Mouse (Mus musculus): Measurements from ENCODE around the gene Sf3a3. TPM values are rescaled to one million over a fixed set of nuclear protein-coding genes. Genes with fewer than 3 reads are reported as not detected.

Sf3a3 gene
- polyA plus RNA-seq, 2 experiments from 2014 or later: 108 to 125 TPM

Other genes with a start within 250 kb of the Sf3a3 start
- gene 3100002H09Rik, start 104.0 kb upstream of the Sf3a3 start, polyA plus RNA-seq (2017; shearing (Covaris generic)): not detected
- gene Pou3f1, start 58.0 kb upstream of the Sf3a3 start, polyA plus RNA-seq (2017; shearing (Covaris generic)): not detected
- gene Utp11, start 21.2 kb upstream of the Sf3a3 start, polyA plus RNA-seq (2017; shearing (Covaris generic)): 10 to 100 TPM; 80.9 to 85.9 TPM
- 10 to 100 TPM in 1 of 2 experiments, 1 to 10 TPM in 1; 7.2 to 14.7 TPM for gene Fhl3, start 14.1 kb upstream of the Sf3a3 start, polyA plus RNA-seq (2017; shearing (Covaris generic))
- gene Inpp5b, start 27.1 kb downstream of the Sf3a3 start, polyA plus RNA-seq (2017; shearing (Covaris generic)): 10 to 100 TPM; 80.2 to 94.1 TPM
- 10 to 100 TPM; 14.2 to 18.5 TPM for gene Mtf1, start 87.3 kb downstream of the Sf3a3 start, polyA plus RNA-seq (2017; shearing (Covaris generic))
- 1 to 10 TPM; 4.4 to 6.2 TPM for gene Yrdc, start 135.9 kb downstream of the Sf3a3 start, polyA plus RNA-seq (2017; shearing (Covaris generic))
- gene 1110065P20Rik, start 136.4 kb downstream of the Sf3a3 start, polyA plus RNA-seq (2017; shearing (Covaris generic)): 1 to 10 TPM; 3.9 to 8.0 TPM
- under 1 TPM; 0.17 to 0.20 TPM for gene Maneal, start 147.4 kb downstream of the Sf3a3 start, polyA plus RNA-seq (2017; shearing (Covaris generic))
- under 1 TPM in 1 of 2 experiments, not detected in 1; 0.30 TPM for gene Epha10, start 166.1 kb downstream of the Sf3a3 start, polyA plus RNA-seq (2017; shearing (Covaris generic))
- gene 9930104L06Rik, start 222.3 kb downstream of the Sf3a3 start, polyA plus RNA-seq (2017; shearing (Covaris generic)): 1 to 10 TPM; 6.9 to 8.9 TPM
- gene Cdca8, start 224.5 kb downstream of the Sf3a3 start, polyA plus RNA-seq (2017; shearing (Covaris generic)): 10 to 100 TPM; 43.8 to 61.4 TPM